Mouse (Mus musculus) urinary bladder, postnatal 14 days (tissue): ENCODE measurements around the gene St3gal2.
"Not testable (repeated sequence)": the region's sequence is repeated elsewhere in the genome, so short reads cannot be mapped to it uniquely, and the experiment has no call there.

Experiments
- DNase-seq: peaks from one replicate; pipeline ENCODE4 v3.0.0; 2021; ENCODE audit warnings: low spot score

The St3gal2 gene

GRCm38 (mm10) chr8:110919341-110920031 is at the start of gene St3gal2:
TSS of gene St3gal2 (plus strand) at chr8:110919922.
- peak; percentile 86 for DNase-seq

GRCm38 (mm10) chr8:110870501-110870900 is 49.2 kb upstream of the St3gal2 start:
- no peak for DNase-seq

GRCm38 (mm10) chr8:110877862-110878261 is 41.9 kb upstream of the St3gal2 start:
- no peak for DNase-seq

- DNase-seq: no peak
Observed at GRCm38 (mm10) chr8:110881741-110882310, 37.9 kb upstream of the St3gal2 start.

- DNase-seq: no peak
Observed at GRCm38 (mm10) chr8:110883824-110884223, 35.9 kb upstream of the St3gal2 start.

- no peak for DNase-seq
Observed at GRCm38 (mm10) chr8:110886634-110887033, 33.1 kb upstream of the St3gal2 start.

GRCm38 (mm10) chr8:110887551-110887950 is 32.2 kb upstream of the St3gal2 start:
- no peak for DNase-seq

- DNase-seq: no peak
Observed at GRCm38 (mm10) chr8:110888441-110888840, 31.3 kb upstream of the St3gal2 start.

- DNase-seq: no peak
Observed at GRCm38 (mm10) chr8:110888860-110889259, 30.9 kb upstream of the St3gal2 start.

GRCm38 (mm10) chr8:110889904-110890470 is 29.7 kb upstream of the St3gal2 start:
- no peak for DNase-seq

- no peak for DNase-seq
Observed at GRCm38 (mm10) chr8:110892040-110892439, 27.7 kb upstream of the St3gal2 start.

GRCm38 (mm10) chr8:110892913-110893312 is 26.8 kb upstream of the St3gal2 start:
- DNase-seq: no peak

- no peak for DNase-seq
Observed at GRCm38 (mm10) chr8:110894851-110895250, 24.9 kb upstream of the St3gal2 start.

- DNase-seq: no peak
Observed at GRCm38 (mm10) chr8:110895254-110895653, 24.5 kb upstream of the St3gal2 start.

GRCm38 (mm10) chr8:110895812-110896211 is 23.9 kb upstream of the St3gal2 start:
- no peak for DNase-seq

GRCm38 (mm10) chr8:110897495-110897894 is 22.2 kb upstream of the St3gal2 start:
- DNase-seq: no peak

- no peak for DNase-seq
Observed at GRCm38 (mm10) chr8:110901056-110901455, 18.7 kb upstream of the St3gal2 start.

- peak; percentile 82 for DNase-seq
Observed at GRCm38 (mm10) chr8:110901839-110902578, 17.7 kb upstream of the St3gal2 start, which contains the start of gene Fuk. TSS of gene Fuk (minus strand) at chr8:110902488.

GRCm38 (mm10) chr8:110902579-110902965 is 17.1 kb upstream of the St3gal2 start:
- DNase-seq: no peak

GRCm38 (mm10) chr8:110905404-110905803 is 14.3 kb upstream of the St3gal2 start:
- DNase-seq: no peak

GRCm38 (mm10) chr8:110906682-110907081 is 13.0 kb upstream of the St3gal2 start:
- DNase-seq: no peak

- DNase-seq: not testable (repeated sequence)
Observed at GRCm38 (mm10) chr8:110909850-110910249, 9.9 kb upstream of the St3gal2 start.
